Mouse (Mus musculus) liver, embryonic 14.5 days (tissue): ENCODE results near the gene Sh3rf1.

Experiments
- CTCF ChIP-seq: IDR thresholded peaks from 2 replicates; pipeline ENCODE4 v1.5.1; 2016; ENCODE audit warnings: antibody characterized with exemption, low read depth, control low read depth
- EP300 ChIP-seq: IDR thresholded peaks from 2 replicates; pipeline ENCODE4 v1.6.1; 2016; ENCODE audit warnings: antibody characterized with exemption, low read depth

DNA sequence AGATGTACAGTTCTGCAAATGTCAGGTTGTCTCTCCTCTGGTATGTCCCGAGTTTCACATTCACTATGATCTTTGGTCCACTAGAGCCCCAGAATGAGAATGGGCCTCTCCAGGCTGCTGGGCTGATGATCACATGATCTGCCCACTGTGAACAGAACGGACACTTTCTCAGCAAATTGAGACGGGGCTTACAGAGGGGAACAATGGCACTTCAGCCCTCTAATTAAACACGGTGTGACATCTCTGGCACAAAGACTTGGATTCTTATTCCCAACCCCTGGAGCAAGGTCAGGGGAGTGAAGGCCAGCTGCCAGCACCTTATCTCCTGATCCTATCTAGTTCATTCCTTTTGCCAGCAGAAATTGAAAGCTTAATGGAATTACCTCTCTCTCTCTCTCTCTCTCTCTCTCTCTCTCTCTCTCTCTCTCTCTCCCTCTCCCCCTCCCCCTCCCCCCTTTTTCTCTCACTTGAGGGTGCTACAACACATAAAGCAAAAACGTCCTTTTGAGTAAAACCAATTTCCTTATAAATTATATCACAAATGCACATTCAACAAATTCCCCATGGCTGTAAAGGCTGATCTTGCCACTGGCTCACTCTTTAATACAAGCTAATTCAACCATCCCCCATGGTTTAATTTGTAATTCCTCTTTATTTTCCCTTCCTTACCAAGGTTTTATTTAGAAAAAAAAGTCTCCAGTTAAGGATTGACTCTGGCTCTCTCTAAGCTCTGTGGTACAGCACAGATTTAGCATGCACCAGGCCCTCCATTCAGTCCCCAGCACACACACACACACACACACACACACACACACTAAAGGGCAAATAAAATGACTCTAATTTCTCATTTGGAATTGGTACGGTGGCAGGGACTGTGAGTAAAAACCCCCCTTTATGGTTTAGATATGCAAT is 179.8 kb downstream of the Sh3rf1 start:
- no peak for TF ChIP-seq CTCF
- TF ChIP-seq EP300, result no peak
